Mouse (Mus musculus) 3T3-L1 (cell line): ENCODE measurements around the gene Tshb.

ENCODE experiments used
- DNase-seq: peaks from one replicate; pipeline ENCODE4 v3.0.0-alpha.2; 2015; ENCODE audit warnings: low read depth, low spot score

Gene Tshb

DNA sequence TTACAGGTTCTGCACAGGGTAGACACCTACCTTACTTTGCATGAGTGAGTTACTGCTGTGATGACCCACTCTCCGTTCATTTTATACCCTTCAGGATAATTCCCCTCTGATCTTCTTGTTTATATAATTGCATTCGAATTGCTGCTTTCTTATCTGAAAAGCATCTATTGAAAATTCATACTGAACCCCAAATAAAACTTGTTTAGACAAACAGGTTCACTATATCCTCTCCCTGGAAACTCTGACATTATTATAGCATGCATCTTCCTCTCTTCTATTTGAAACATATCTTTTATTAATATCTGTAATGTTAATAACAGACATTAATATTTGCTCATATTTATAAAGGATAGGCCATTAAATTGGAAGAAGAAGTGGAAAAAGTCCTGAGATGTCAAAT lies at the start of gene Tshb:
Gene Tshb, minus strand, starts transcription at position 101 of the 400 bp plus-strand sequence.
- no peak for DNase-seq

DNA sequence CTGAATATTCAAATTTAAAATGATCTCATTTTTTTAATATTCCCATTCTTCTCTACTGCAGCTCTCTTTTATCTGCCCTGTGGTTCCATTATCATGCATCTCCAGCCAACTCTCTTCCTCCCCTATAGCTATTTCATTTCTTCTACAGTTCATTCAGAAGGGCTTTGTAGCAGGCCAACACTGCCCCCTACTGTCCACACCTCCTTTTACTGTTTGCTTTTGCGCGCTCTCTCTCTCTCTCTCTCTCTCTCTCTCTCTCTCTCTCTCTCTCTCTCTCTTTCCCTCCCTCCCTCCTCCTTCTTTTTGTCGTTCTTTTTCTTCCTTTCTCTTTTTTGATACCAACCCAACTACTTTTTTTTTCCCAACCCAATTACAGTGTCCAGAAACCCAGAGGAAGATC lies 21.4 kb upstream of the Tshb start:
- DNase-seq = peak; percentile 90

DNA sequence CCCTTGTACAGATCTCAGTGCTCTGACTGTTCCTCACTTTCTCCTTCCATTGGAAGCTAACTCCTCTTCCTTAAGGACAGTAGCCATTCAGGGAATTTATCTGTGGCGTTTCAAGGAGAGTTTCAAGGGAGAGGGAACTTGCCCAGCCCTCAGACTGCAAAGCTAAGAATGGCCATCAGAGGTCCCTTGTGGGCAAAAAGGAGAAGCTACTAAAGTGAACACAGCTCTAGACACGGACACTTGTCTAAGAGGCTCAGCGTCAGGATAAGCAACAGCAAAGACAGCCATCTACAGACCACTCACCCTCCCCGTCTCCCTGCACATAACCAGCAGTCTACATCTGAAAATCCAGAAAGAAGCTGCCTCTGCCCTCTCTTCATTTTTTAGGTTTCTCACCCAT lies 4.9 kb upstream of the Tshb start:
- no peak for DNase-seq

DNA sequence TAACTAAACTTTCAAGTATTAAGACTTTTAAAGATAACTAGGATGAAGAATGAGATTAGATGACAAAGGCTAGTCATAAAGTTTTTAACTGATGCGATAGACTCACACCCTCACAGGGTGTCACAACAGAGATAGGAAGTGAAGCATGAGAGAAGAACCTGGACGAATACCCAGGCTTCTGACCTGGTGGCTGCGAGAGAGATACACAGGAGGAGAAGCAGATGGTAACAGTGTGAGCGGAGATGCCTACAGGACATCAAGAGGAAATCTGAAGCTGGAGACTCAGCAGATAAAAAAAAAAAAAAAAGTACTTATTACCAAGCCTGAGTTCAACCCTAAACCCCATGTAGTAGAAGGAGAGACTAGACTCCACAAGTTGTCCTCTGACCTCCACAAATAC lies 9.5 kb downstream of the Tshb start:
- DNase-seq = no peak

DNA sequence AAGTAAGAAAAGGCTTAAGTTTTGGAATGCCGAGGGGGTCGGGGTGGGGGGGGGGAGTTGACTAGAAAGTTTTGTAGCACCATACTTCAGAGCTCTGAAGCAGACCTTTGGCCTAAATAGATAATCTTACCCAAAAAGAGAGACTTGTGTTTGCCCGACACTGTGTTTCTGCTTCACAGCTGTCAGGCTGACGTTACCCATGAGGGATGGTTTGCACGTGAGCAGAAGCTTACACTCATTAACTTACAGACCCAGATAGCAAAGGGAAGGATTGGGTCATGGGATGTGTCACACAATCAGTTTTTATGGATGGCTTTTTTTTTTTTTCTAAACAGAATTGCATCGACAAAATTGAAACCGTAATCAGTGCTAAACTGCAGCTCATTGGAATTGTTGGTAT lies 17.7 kb downstream of the Tshb start:
- no peak for DNase-seq

DNA sequence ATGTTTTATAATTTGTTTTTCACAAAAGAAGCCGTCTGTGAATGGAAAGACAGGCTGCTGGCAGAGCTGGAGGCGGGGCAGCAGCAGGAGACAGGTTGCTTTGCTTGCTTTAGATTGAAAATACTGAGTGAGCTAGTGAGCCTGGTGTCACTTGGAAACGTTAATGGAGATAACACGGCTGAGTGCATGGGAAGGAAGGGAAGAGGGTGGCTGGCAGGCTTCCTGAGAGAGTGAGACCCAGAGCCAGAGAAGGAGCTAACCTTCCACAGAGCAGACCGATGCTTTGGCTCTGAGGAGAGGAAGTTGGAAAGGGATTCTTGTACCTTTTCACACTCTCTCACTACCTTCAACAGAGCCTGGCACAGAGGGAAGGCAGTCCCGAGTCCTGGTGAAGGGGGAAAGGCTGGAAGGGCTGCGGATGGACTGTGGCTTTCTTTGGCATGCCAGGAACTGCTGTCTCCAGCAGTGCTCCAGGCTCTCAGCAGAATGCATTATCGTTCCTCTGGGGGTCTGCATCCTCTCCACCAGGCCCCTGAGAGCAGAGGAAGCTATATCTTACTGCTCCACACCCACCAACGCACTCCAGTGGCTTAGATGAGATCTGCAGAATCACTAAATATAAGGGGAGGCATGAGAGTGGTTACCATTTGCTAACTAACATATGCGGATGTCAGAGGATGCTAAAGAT lies 18.7 kb downstream of the Tshb start:
- DNase-seq = no peak

DNA sequence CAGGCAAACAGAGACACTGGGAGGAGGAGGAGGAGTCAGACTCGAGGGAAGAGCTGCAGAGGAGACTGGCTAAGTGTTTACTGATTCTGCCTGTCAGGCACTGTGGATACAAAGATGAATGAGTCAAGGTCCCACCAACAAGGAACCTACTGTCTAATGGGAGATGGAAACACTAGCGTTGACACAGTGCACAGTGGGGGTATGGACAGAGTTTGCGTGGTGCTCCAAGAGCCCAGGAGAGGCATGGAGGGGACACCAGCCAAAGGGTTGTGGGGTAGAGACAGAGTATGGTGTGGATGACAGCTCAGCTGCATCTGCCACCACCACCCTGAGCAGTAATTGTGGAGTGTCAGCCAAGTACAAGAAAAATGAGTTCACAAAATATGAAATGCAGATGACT lies 20.1 kb downstream of the Tshb start:
- no peak for DNase-seq

DNA sequence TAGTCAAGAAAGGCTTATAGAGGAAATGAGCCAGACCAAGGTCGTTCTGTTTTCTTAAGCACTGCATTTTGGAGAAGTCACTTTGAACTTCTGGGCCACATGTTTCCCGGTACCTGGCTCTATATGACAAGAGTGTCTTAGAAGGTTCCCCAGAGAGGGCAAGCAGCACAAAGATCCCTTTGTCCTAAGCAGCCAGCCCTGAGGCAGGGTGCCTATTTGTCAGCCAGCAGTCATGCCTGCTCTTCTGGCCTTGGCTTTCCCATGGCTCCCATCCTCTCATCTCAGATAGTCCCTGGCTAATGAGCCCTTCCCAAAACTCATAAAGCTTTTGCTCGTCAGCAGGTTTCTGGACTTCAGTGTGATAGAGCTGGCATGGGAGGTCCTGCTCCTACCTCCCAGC lies 22.3 kb downstream of the Tshb start:
- no peak for DNase-seq

DNA sequence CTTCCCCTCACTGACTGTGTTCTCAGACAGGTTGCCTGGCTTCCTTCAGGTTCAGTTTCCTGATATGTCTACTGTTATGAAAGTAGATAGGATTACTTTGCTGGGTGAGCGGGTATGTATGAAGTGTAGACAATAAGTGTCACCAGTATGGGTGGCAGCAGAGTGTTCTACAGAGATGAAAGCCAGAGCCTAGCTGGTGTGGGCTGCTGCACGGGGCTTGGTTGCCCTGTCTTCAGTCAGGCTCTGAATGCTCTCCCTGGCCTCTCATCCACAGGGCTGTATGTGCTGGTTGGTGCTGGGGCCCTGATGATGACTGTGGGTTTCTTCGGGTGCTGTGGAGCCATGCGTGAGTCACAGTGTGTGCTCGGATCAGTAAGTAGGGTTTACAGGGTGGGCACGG lies 25.5 kb downstream of the Tshb start:
- no peak for DNase-seq

DNA sequence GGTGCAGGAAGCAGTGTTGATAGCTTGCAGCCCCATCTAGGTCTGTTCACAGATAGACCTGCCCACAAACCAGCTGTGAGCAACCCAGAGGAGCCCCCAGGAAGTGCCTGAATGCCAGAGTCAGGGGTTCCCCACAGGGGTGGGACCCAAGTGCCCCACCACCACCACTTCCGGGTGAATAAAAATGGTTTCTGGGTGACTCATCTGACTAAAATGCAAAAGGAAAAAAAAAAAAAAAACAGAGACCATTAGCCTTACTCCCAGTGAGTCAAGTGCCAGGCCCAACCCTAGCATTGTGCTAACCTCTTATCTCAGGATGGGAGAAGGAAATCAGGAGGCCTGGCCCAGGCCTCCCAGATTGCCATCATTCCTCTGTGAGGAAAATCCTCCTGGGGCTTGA lies 26.7 kb downstream of the Tshb start:
- DNase-seq = peak; percentile 83

DNA sequence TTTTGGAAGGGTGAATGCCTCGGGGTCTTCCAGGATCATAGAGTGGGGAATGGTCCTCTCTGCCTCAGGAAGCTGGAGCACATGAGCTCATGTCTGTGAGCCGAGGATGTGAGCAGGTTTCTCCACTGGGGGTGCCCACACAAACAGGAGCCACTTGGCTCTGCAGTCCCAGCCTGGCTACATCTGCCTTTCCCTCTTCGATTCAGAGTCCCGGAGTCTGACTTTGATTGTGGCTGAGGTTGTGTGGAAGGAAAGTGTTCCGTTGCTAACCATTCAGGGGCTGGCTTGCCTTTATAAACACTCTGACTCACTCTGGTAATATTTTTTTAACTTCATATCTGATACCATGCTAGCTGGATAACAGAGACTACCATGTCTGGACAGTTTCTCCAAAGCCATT lies 30.1 kb downstream of the Tshb start:
- peak; percentile 36 for DNase-seq

DNA sequence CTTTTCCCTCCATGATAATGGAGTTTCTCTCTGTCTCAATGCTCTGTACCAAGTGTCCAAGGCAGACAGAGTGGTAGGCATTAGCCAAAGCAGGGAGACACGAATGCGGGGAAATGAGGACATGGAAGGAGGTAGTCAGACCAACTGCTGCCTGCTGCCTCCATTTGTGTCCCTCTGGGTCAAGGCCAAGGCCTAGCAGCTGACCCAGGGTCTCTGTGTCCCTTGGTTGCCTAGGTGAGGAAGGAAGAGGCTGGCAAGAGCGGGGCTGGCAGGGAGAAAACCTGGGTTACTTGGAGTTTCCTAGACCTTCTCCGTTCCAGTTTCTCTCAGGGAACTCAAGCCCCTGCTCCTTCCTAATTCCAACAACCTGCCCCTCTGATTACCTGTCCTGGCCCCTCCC lies 30.5 kb downstream of the Tshb start:
- no peak for DNase-seq

DNA sequence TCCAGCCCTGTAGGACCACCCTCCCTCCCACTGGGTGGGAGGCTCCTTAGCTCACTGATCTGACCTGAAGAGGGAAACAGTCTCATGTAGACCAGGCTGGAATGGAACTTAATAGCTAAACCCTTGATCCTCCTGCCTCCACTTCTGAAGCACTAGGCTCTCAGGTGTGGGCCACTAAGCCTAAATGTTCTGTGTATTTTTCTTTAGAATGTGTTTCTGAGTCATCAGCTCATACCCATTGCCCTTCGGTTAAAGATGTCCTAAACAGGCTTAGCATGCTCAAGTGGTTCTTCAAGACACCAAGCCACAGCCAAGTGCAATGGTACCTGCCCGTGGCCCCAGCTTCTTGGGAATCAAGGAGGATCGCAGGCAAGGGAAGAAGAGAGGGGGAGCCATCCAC lies 31.0 kb downstream of the Tshb start:
- no peak for DNase-seq

DNA sequence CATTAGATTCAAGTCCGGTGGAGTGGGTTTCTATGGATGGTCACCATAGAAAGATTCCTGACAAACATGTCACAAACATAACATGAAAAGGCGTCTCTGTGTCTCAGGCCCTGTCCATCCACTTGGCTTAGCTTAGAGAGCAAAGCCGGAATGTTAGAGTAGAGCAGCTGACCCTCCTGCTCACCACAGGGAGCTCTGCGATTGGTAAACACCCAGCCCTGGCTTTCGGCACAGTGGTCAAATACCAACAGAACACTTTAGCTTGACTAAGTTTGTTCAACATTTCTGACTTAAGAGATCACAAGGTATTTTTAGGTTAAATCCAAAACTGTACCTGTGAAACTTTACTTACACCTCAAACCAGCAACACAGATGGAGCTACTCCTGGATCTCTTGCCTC lies 31.4 kb downstream of the Tshb start:
- no peak for DNase-seq

DNA sequence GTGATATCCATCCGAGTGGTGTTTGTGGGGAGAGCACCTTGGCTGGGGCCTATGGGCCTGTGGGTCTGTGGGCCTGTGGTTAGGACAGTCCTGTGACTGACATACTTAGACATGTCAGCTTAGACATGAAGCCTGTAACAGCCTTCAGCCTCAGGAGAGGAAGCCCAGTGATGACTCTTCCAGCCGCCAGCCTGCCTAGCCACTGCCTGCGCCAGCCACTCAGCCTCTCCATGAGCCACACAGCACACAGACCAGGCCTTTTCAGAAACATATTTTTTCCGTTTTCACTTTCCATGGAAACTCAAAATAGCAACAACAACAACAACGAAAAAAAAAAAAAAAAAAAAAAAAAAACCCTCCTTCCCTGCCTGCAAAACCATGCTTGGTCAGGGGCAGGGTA lies 33.8 kb downstream of the Tshb start:
- no peak for DNase-seq

DNA sequence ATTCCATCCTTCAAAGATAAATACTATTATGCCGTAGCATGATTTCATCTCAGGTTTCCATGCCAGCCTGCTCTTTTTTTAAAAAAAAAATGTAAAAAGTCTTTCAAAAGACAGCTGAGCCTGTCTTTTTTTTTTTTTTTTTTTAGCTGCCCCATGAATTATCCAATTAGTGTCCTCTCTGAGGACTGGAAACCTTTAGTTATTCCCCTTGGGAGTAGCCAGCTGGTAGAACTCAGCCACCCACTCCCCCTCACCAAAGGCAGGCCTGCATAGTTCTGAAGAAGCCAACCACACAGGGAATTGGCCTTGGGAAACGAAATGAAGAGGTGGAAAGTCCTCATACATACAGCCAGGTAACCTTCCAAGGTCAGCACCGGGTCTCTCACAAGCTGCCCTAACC lies 34.5 kb downstream of the Tshb start:
- no peak for DNase-seq

DNA sequence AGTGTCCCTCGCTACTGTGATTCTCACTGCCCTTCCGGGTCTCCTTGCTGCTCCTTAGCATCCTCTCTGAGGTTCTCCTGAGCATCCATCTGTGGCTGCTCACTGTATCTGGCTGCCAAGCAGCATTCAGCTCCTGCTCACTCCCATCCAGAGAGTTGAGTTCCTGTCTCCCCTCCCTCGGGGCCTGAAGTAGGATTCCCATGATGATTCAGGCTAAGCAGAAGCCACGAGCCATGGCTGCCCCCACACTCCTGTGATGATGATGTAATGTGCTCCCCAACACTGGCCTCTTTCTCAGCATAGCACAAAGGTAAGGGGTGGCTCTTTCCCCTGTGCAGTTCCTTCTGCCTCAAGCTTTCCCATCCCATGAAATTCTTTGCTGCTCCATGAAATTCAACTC lies 36.3 kb downstream of the Tshb start:
- peak; percentile 48 for DNase-seq

DNA sequence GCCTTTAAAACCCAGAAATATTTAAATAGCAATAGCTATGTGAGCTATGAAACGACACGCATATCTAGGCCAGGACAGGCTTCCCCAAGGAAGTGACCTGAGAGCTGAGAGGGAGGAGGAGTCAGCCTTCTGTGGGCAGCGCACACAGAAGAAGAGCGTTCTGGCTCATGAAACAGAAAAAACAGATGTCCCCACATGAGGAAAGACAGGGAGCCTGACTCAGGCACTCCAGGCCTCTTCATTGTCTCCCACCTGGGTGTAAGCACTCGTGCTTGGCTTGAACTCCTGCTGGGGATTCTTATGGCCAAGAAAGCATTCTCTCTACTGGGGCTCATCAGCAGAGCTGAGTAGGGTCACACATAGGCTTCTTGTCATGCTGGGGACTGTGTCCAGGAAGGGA lies 37.9 kb downstream of the Tshb start:
- no peak for DNase-seq

DNA sequence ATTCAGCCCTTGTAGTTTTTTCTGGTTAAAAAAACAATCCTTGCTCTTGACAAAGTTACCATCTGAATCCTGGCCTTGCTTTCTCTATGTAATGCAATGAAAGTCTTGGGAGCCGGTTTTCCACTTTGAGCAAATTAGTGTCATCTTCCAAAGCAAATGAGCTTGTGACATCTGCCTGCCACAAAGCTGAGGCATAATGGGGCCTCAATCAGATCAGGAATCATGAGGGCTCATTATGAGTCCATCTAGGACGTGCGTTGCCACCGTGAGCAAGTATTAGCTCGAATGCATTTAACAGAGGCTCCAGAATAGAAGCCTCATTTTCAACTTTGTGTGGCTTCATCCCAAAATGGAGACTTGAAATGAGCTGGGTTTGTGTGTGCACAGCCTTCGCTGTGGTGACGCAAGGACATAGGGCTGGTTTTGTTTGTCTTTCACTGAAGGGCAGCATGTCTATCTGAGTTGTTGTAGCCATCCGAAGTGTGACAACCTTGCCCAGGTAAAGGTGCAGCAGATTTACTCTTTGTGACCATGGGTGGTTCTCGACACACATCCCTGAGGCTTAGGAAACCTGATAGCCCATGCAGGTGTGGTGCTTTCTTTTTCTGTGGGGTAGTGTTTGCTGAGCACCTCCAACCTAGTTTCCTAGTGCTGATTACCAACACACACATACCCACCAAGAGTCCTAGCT lies 38.6 kb downstream of the Tshb start:
- no peak for DNase-seq

DNA sequence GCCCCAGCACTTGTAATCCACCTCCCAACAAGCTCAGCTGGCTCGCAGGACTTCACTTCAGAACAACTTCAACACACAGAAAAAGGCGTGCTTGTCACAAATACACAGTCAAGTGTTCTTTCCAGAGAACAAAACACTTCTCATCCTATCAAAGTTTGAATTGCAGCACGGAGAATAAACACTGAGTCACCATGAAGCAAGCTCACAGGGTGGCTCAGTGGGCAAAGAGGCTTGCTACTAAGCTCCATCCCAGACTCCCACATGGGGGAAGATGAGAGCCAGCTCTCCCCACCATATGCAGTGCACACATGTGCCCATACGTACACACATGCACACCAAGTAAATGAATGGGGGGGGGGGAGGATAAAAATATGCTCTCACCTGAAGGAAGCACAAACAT lies 39.3 kb downstream of the Tshb start:
- no peak for DNase-seq

DNA sequence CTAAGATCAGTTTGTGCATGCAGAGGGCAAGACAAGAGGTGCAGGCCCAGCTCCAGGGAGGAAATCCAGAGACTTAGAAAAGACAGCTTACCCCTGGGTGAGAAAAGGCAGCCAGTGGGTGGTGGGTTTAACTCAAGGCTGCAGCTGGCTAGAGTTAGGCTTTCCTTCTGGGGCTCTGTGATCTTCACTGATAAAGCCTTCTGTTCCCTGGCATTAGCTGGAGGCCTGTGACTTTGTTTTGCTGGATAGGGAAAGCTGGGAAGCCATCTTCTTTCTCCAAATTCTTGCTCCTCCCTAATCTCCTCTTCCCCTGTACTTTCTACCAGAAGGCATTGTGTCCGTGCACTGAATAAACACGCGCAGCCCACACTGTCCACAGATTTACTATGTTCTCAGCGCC lies 39.8 kb downstream of the Tshb start:
- DNase-seq = no peak

DNA sequence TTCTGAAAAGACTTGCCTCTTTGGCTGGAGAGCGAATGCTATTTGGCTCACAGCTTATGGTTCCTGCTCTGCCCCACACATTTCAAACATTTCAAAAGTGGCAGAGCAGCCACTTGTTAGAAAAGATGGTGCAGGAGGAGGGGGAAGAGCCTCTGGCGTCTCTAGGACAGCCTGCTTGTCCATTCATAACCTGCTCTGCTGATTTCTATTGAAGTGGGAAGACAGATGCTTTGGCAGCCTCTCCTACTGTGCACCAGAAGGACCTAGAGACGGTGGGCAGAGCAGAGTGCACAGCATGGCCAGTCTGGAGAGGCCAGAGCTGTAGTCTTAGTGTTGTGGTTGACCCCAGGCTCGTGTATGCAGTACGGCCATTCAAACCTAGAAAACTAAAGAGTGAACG lies 43.6 kb downstream of the Tshb start:
- DNase-seq = no peak

DNA sequence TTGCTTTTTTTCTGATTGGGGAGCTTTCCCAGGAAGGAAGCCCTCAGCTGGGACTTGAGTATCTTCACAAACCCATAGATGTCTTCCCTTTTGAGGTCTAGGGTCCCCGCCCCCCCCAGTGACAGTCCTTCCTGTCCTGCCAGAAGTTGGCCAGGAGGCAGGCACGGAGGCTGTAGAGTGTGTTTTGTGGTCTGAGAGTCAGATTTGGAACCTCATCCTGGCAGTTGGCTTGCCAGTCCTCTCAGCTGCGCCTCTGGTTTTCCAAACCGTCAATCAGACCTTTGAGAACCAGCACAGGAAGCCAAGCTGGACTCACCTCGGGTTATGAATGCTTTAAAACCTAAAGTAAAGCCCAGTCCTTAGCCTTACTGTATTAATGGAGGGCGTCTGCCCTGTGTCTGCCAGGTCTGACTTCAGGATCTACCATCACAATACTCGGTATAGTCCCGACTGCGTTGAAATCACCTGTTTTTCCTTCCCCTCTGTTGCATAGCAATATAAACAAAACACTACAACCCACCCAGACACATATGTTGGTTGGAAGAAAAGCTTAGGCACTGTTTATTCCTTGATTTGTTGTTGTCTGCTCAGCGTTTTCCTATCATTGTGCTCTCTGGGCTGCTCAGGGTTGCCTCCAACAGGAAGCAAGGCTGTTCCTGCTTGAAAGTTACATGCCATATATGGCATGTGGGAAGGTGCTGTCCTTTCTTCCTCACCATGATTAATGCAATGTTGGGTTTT lies 44.2 kb downstream of the Tshb start:
- no peak for DNase-seq
